Mouse (Mus musculus) adrenal gland, postnatal 0 days (tissue): ENCODE data around the gene Krt15. TPM values are rescaled to one million over a fixed set of nuclear protein-coding genes. Genes with fewer than 3 reads are reported as not detected.

Experiments
- polyA plus RNA-seq: library from polyadenylated mRNA; unstranded; fragments of >200 nt; fragmentation: Nextera tagmentation; extraction: Ambion mirVana; gene quantifications from 2 replicates; pipeline ENCODE4 v1.2.1, GENCODE M21; 2015

The Krt15 gene
- polyA plus RNA-seq: 0.66 and 2.0 TPM in 2 replicates

GRCm38 (mm10) chr11:100135731-100136130 is at the start of gene Krt15:
Gene Krt15 (minus strand): TSS chr11:100135928.

GRCm38 (mm10) chr11:100148615-100149330 is 13.0 kb upstream of the Krt15 start, which contains the start of gene Krt19:
Gene Krt19 (minus strand): TSS chr11:100148665.

GRCm38 (mm10) chr11:100121466-100121865 is 14.3 kb downstream of the Krt15 start, which contains the start of gene Krt13:
Gene Krt13 (minus strand): TSS chr11:100121566.

GRCm38 (mm10) chr11:100105576-100106122 is 30.1 kb downstream of the Krt15 start, which contains the start of gene Krt36:
Gene Krt36 (minus strand): TSS chr11:100105626.

GRCm38 (mm10) chr11:100096141-100096540 is 39.6 kb downstream of the Krt15 start, which contains the start of gene Krt35:
Gene Krt35 (minus strand): TSS chr11:100096241.

GRCm38 (mm10) chr11:100087861-100088260 is 47.9 kb downstream of the Krt15 start, which contains the start of gene Krt32:
Gene Krt32 (minus strand): TSS chr11:100088226.

Other genes starting within 250 kb of the Krt15 start
- gene Krtap31-1, start 228.0 kb downstream of the Krt15 start, polyA plus RNA-seq: not detected in 2 replicates
- gene Gm11565, start 221.2 kb downstream of the Krt15 start, polyA plus RNA-seq: not detected in 2 replicates
- not detected in 2 replicates for gene Krtap31-2, start 199.6 kb downstream of the Krt15 start, polyA plus RNA-seq
- gene Krtap9-5, start 187.5 kb downstream of the Krt15 start, polyA plus RNA-seq: not detected in 2 replicates
- gene Krtap29-1, start 156.9 kb downstream of the Krt15 start, polyA plus RNA-seq: not detected in 2 replicates
- not detected in 2 replicates for gene Krtap16-1, start 149.3 kb downstream of the Krt15 start, polyA plus RNA-seq
- not detected in 2 replicates for gene Krtap17-1, start 141.9 kb downstream of the Krt15 start, polyA plus RNA-seq
- not detected in 2 replicates for gene Krt33a, start 119.7 kb downstream of the Krt15 start, polyA plus RNA-seq
- gene Krt33b, start 106.1 kb downstream of the Krt15 start, polyA plus RNA-seq: not detected in 2 replicates
- gene Krt34, start 94.4 kb downstream of the Krt15 start, polyA plus RNA-seq: not detected in 2 replicates
- not detected in 2 replicates for gene Krt31, start 85.4 kb downstream of the Krt15 start, polyA plus RNA-seq
- gene Krt32, start 47.7 kb downstream of the Krt15 start, polyA plus RNA-seq: not detected in 2 replicates
- gene Krt35, start 39.7 kb downstream of the Krt15 start, polyA plus RNA-seq: not detected in 2 replicates
- 0.12 and 0.14 TPM in 2 replicates for gene Krt36, start 30.3 kb downstream of the Krt15 start, polyA plus RNA-seq
- gene Krt13, start 14.4 kb downstream of the Krt15 start, polyA plus RNA-seq: 0.33 and 5.9 TPM in 2 replicates
- 37.9 and 40.8 TPM in 2 replicates for gene Krt19, start 12.7 kb upstream of the Krt15 start, polyA plus RNA-seq
- gene Krt9, start 57.3 kb upstream of the Krt15 start, polyA plus RNA-seq: 0.08 TPM in 1 of 2 replicates, not detected in the other
- 9.3 and 9.4 TPM in 2 replicates for gene Krt14, start 71.6 kb upstream of the Krt15 start, polyA plus RNA-seq
- gene Krt16, start 113.0 kb upstream of the Krt15 start, polyA plus RNA-seq: not detected in 2 replicates
- gene Krt17, start 125.1 kb upstream of the Krt15 start, polyA plus RNA-seq: 0.72 and 0.82 TPM in 2 replicates
- not detected in 2 replicates for gene Krt42, start 133.9 kb upstream of the Krt15 start, polyA plus RNA-seq
- gene Eif1, start 184.0 kb upstream of the Krt15 start, polyA plus RNA-seq: 1,336 and 1,597 TPM in 2 replicates
- 0.72 TPM in 1 of 2 replicates, not detected in the other for gene Gast, start 198.5 kb upstream of the Krt15 start, polyA plus RNA-seq
- 59.6 and 68.7 TPM in 2 replicates for gene Hap1, start 220.2 kb upstream of the Krt15 start, polyA plus RNA-seq